Mouse (Mus musculus) megakaryocyte progenitor cell, adult 5-6 weeks (primary cell): ENCODE results near the gene Asb13. TPM values are rescaled to one million over a fixed set of nuclear protein-coding genes. Genes with fewer than 3 reads are reported as not detected.

ENCODE experiments used
- ATAC-seq: replicated peaks from 2 replicates; pipeline ENCODE4 v1.8.0; 2016; ENCODE audit warnings: mild to moderate bottlenecking, moderate TSS enrichment, inconsistent platforms; ENCODE audit not compliant: poor library complexity
- total RNA-seq, 2 experiments: library from RNA; stranded (forward) in 1 of 2; stranded (reverse) in 1 of 2; fragments of 157-497, 149-512 nt in 1 of 2; fragments of 200-1000 nt in 1 of 2; gene quantifications; 2 replicates each; pipeline versions ENCODE4 v1.2.3 to v1.2.4; 2015 to 2017

The Asb13 gene
- total RNA-seq, 2 experiments from 2014 or later: 3.3 to 4.7 TPM

GRCm38 (mm10) chr13:3664241-3664640 lies 30.4 kb downstream of the Asb13 start:
- ATAC-seq: no peak

GRCm38 (mm10) chr13:3665308-3665723 lies 31.5 kb downstream of the Asb13 start:
- ATAC-seq: peak; percentile 97

- no peak for ATAC-seq
Observed at GRCm38 (mm10) chr13:3667288-3667873, 33.5 kb downstream of the Asb13 start.

- no peak for ATAC-seq
Observed at GRCm38 (mm10) chr13:3668068-3668467, 34.2 kb downstream of the Asb13 start.

- ATAC-seq: no peak
Observed at GRCm38 (mm10) chr13:3669611-3670010, 35.8 kb downstream of the Asb13 start.

GRCm38 (mm10) chr13:3670039-3670438 lies 36.2 kb downstream of the Asb13 start:
- no peak for ATAC-seq

GRCm38 (mm10) chr13:3673151-3673550 lies 39.3 kb downstream of the Asb13 start:
- no peak for ATAC-seq

- no peak for ATAC-seq
Observed at GRCm38 (mm10) chr13:3673622-3674021, 39.8 kb downstream of the Asb13 start.

- no peak for ATAC-seq
Observed at GRCm38 (mm10) chr13:3675855-3676254, 42.0 kb downstream of the Asb13 start.

GRCm38 (mm10) chr13:3679098-3679497 lies 45.3 kb downstream of the Asb13 start:
- ATAC-seq: no peak

GRCm38 (mm10) chr13:3686306-3686705 lies 52.5 kb downstream of the Asb13 start:
- ATAC-seq: no peak

GRCm38 (mm10) chr13:3694599-3695343 lies 60.9 kb downstream of the Asb13 start:
- no peak for ATAC-seq

GRCm38 (mm10) chr13:3696977-3697735 lies 63.3 kb downstream of the Asb13 start:
- ATAC-seq: no peak

GRCm38 (mm10) chr13:3700752-3701151 lies 66.9 kb downstream of the Asb13 start:
- ATAC-seq: peak; percentile 44

Other genes with a start within 250 kb of the Asb13 start
- gene Gdi2, start 96.0 kb upstream of the Asb13 start, total RNA-seq (2015): 612 and 668 TPM in 2 replicates
- 469 and 501 TPM in 2 replicates for gene Gdi2, start 96.0 kb upstream of the Asb13 start, total RNA-seq (2017)
- gene Fam208b, start 22.9 kb upstream of the Asb13 start, total RNA-seq (2015): 42.2 and 65.3 TPM in 2 replicates
- 24.7 and 37.0 TPM in 2 replicates for gene Fam208b, start 22.9 kb upstream of the Asb13 start, total RNA-seq (2017)
- not detected in 2 replicates for gene Calml3, start 170.3 kb downstream of the Asb13 start, total RNA-seq (2015)
- not detected in 2 replicates for gene Calml3, start 170.3 kb downstream of the Asb13 start, total RNA-seq (2017)
- not detected in 2 replicates for gene Calm4, start 203.7 kb downstream of the Asb13 start, total RNA-seq (2015)
- not detected in 2 replicates for gene Calm4, start 203.7 kb downstream of the Asb13 start, total RNA-seq (2017)
- not detected in 2 replicates for gene Calm5, start 220.1 kb downstream of the Asb13 start, total RNA-seq (2015)
- not detected in 2 replicates for gene Calm5, start 220.1 kb downstream of the Asb13 start, total RNA-seq (2017)